Mouse (Mus musculus) limb, embryonic 13.5 days (tissue): ENCODE measurements around the gene Rasgef1b. TPM values are rescaled to one million over a fixed set of nuclear protein-coding genes. Genes with fewer than 3 reads are reported as not detected.

ENCODE experiments used
- ATAC-seq: fragments of 200-750 bp; cut with Nextera tagmentation; 2 replicates; pipeline ENCODE4 v1.8.0; 2017; ENCODE audit warnings: low read depth, moderate number of reproducible peaks, moderate TSS enrichment; ENCODE audit not compliant: low FRiP score
- H3K27ac ChIP-seq: fragments of 300-500 bp; sonication (generic); 2 replicates; pipeline ENCODE4 v1.5.1; 2015; ENCODE audit warnings: inconsistent platforms, mild to moderate bottlenecking, moderate library complexity
- H3K27me3 ChIP-seq: fragments of 300-500 bp; sonication (generic); 2 replicates; pipeline ENCODE4 v1.6.1; 2015; ENCODE audit warnings: mild to moderate bottlenecking, inconsistent platforms
- H3K36me3 ChIP-seq: fragments of 300-500 bp; sonication (generic); 2 replicates; pipeline ENCODE4 v1.6.1; 2015; ENCODE audit warnings: inconsistent platforms, mild to moderate bottlenecking, moderate library complexity
- H3K4me1 ChIP-seq: fragments of 300-500 bp; sonication (generic); 2 replicates; pipeline ENCODE4 v1.6.1; 2015; ENCODE audit warnings: inconsistent platforms
- H3K4me2 ChIP-seq: fragments of 300-500 bp; sonication (generic); replicated peaks from 2 replicates; pipeline ENCODE4 v1.6.1; 2015; ENCODE audit warnings: inconsistent platforms, mild to moderate bottlenecking, moderate library complexity
- H3K4me3 ChIP-seq: fragments of 300-500 bp; sonication (generic); 2 replicates; pipeline ENCODE4 v1.5.1; 2015; ENCODE audit warnings: moderate library complexity, mild to moderate bottlenecking, inconsistent platforms
- H3K9ac ChIP-seq: fragments of 300-500 bp; sonication (generic); 2 replicates; pipeline ENCODE4 v1.6.1; 2015; ENCODE audit warnings: mild to moderate bottlenecking, inconsistent platforms
- H3K9me3 ChIP-seq: fragments of 300-500 bp; sonication (generic); 2 replicates; pipeline ENCODE4 v1.6.1; 2016; ENCODE audit warnings: inconsistent platforms
- WGBS: fragments of 180-500 bp; shearing (Covaris S2); methylation state at CpG from one replicate; pipeline ENCODE4 v1.1.7; 2015; 5-methylcytosine and 5-hydroxymethylcytosine counted together
- polyA plus RNA-seq: library from polyadenylated mRNA; unstranded; fragments of >200 nt; fragmentation: Nextera tagmentation; extraction: Ambion mirVana; gene quantifications from 2 replicates; pipeline ENCODE4 v1.2.1, GENCODE M21; 2015

The Rasgef1b gene
- polyA plus RNA-seq, 1 experiment from 2014 or later = 16.0 TPM

GRCm38 (mm10) chr5:99368615-99369014, 360.2 kb downstream of the Rasgef1b start:
- peaks cover 10% of the 10 kb centered on the region for H3K4me1 ChIP-seq
- H3K4me2 ChIP-seq = no peak overlapping the region
- WGBS = 27% methylated on average over 1 of the region's 1 CpGs
- H3K36me3 ChIP-seq = no peaks in the 10 kb centered on the region
- no peak overlapping the region for H3K4me3 ChIP-seq
- ATAC-seq = no peak; the same call in 1 of the 2 replicates
- H3K27me3 ChIP-seq = no peaks in the 10 kb centered on the region
- H3K9ac ChIP-seq = no peak overlapping the region
- H3K9me3 ChIP-seq = no peaks in the 10 kb centered on the region
- H3K27ac ChIP-seq = no peak overlapping the region

- Histone ChIP-seq H3K4me3 (no peak overlapping the region), H3K4me1 (0 out of 2 replicates have a peak, but pooled peaks cover 2% of the 10 kb centered on the region), H3K4me2 (no peak overlapping the region), H3K9ac (no peak overlapping the region), H3K27me3 (no peaks in the 10 kb centered on the region), H3K27ac (no peak overlapping the region), H3K36me3 (no peaks in the 10 kb centered on the region), H3K9me3 (no peaks in the 10 kb centered on the region)
- 46% methylated on average over 3 of the region's 3 CpGs for WGBS
- no peak for ATAC-seq
Measured at GRCm38 (mm10) chr5:99360531-99360930, 368.3 kb downstream of the Rasgef1b start.

DNA sequence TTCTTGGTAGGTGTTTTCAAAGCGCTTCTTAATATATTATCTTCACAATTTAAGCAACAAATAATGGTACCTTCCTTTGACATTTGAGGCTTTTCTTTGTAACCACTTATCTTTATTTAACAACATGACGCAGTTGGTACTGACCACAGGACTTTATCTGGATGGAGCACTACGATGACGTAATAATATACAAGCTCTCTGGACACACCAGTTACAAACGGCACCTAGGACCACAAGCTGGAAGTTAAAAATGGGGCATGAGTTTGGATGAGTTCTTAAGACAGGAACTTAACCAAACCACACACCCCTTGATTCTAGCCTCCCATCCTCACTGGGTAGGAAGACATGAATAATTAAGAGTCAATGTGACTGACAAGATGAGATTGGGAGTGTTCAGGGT, 369.6 kb downstream of the Rasgef1b start:
- Histone ChIP-seq H3K4me3 (no peak overlapping the region), H3K9me3 (no peaks in the 10 kb centered on the region), H3K27me3 (no peaks in the 10 kb centered on the region), H3K4me1 (peaks cover 10% of the 10 kb centered on the region), H3K4me2 (no peak overlapping the region), H3K27ac (no peak overlapping the region), H3K36me3 (no peaks in the 10 kb centered on the region), H3K9ac (no peak overlapping the region)
- no peak for ATAC-seq
- 92% methylated on average over 5 of the region's 5 CpGs for WGBS

GRCm38 (mm10) chr5:99354640-99355132, 374.2 kb downstream of the Rasgef1b start:
- 30% methylated on average over 5 of the region's 5 CpGs for WGBS
- H3K9ac ChIP-seq = no peak overlapping the region
- no peak overlapping the region for H3K4me3 ChIP-seq
- no peaks in the 10 kb centered on the region for H3K9me3 ChIP-seq
- H3K27me3 ChIP-seq = no peaks in the 10 kb centered on the region
- peak; percentile 64; the same call in 1 of the 2 replicates for ATAC-seq
- H3K4me1 ChIP-seq = peaks cover 22% of the 10 kb centered on the region
- H3K27ac ChIP-seq = no peak overlapping the region; the same call in 1 of the 2 replicates
- no peak overlapping the region for H3K4me2 ChIP-seq
- H3K36me3 ChIP-seq = no peaks in the 10 kb centered on the region

DNA sequence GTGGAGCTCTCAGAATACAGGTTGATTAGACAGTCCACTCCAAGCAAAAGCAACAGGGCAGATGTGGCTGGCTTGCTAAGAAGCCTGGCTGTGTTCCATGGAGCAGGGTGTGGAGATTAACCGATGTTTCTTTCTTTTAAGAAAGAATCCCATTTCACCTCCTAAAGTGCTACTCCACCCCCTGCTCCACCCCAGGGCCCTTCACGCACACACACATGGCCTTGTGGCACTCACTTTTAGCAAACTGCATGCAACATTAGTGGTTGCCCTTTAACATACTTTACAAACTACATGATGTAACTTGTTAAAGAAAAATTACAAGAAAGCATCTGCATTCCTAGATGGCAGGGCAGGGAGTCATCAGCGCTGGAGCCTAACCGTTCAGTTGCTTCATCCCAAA, 378.8 kb downstream of the Rasgef1b start:
- Histone ChIP-seq H3K4me3 (no peak overlapping the region), H3K9ac (no peak overlapping the region), H3K4me1 (peaks cover 22% of the 10 kb centered on the region), H3K9me3 (no peaks in the 10 kb centered on the region), H3K36me3 (no peaks in the 10 kb centered on the region), H3K27me3 (no peaks in the 10 kb centered on the region), H3K4me2 (no peak overlapping the region), H3K27ac (no peak overlapping the region)
- 47% methylated on average over 4 of the region's 4 CpGs for WGBS
- ATAC-seq = no peak

DNA sequence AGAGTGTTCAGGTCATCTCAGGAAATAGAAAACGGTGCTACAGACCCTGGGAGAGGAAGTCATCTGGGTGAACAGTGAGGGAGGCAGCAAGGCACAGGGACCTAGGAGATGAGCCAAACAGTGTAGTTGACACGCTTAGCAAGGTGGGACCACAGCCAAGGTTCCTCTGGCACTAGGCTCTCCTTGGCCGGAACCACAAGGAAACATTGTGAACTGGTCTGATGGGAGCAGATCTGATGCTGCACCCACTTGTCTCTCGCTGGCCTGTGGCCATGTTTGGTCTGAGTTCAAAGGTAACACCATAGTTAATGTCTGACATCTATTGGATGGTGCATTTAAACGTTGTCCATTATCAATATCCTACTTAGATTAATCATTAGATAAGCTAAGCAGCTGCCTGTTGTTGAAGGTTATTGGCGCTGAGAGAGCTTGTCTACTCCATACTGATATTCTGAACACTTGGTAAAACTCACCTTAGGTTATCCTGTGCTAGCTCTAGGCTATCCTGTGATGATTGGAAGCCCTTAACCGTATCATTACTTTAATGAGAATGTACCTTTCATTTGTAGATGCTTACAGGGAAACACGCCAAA, 380.5 kb downstream of the Rasgef1b start:
- ATAC-seq = no peak
- Histone ChIP-seq H3K9ac (no peak overlapping the region), H3K27ac (no peak overlapping the region), H3K36me3 (no peaks in the 10 kb centered on the region), H3K4me1 (peaks cover 14% of the 10 kb centered on the region), H3K27me3 (no peaks in the 10 kb centered on the region), H3K4me2 (no peak overlapping the region), H3K9me3 (no peaks in the 10 kb centered on the region), H3K4me3 (no peak overlapping the region)
- 84% methylated on average over 8 of the region's 8 CpGs for WGBS

- Histone ChIP-seq H3K27ac (no peak overlapping the region), H3K4me3 (no peak overlapping the region), H3K9me3 (no peaks in the 10 kb centered on the region), H3K27me3 (no peaks in the 10 kb centered on the region), H3K4me2 (no peak overlapping the region), H3K4me1 (peaks cover 3% of the 10 kb centered on the region; the same call in 1 of the 2 replicates), H3K36me3 (no peaks in the 10 kb centered on the region), H3K9ac (no peak overlapping the region)
- 94% methylated on average over 10 of the region's 10 CpGs for WGBS
- no peak for ATAC-seq
Measured at GRCm38 (mm10) chr5:99342527-99342926, 386.3 kb downstream of the Rasgef1b start.

- Histone ChIP-seq H3K27ac (no peak overlapping the region), H3K4me2 (no peak overlapping the region)
- 86% methylated on average over 8 of the region's 8 CpGs for WGBS
Measured at GRCm38 (mm10) chr5:99340311-99340989, 388.4 kb downstream of the Rasgef1b start.

DNA sequence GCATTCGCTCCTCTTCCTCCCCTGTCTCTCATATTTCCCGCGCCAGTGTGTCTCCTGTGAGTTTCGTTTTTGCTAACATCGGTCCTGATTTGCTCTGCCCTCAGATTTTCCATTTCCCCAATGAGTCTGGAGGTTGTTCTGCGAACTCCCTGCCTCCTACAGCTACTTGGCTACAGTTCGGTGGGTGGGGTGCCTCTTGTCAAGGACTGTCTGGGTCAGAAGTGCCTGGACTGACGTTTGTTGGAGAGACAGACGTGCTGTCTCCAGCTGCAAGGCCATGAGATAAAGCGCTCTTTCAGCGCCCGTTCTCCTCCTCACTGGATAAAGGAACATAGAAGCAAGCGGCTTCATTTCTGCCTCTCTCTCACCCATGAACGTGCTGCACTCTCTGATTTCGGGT, 389.1 kb downstream of the Rasgef1b start:
- H3K36me3 ChIP-seq = no peaks in the 10 kb centered on the region

More at GRCm38 (mm10) chr5:99340311-99340989, 388.4 kb downstream of the Rasgef1b start:
- H3K4me3 ChIP-seq = no peak overlapping the region
- no peak overlapping the region for H3K9ac ChIP-seq
- no peaks in the 10 kb centered on the region for H3K36me3 ChIP-seq
- H3K4me1 ChIP-seq = peaks cover 3% of the 10 kb centered on the region; the same call in 1 of the 2 replicates
- ATAC-seq = no peak
- no peaks in the 10 kb centered on the region for H3K9me3 ChIP-seq
- no peaks in the 10 kb centered on the region for H3K27me3 ChIP-seq

DNA sequence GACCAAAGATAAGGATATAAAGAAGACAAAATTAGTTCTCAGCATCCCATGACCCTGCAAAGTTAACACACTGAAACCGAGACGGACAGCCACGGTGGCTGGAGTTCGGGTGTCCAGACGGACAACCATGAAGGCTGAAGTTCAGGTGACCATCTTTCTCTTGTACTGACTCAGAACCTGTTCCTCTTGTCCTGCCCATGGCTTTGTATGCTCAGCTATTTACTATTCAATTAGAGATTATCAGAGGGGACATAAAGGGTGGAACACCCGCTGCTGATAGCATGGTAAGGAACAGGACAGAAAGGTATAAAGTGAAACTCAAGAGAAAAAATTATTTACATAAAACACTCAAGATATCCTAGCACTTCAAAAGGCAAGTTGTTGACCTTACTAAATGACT, 390.0 kb downstream of the Rasgef1b start:
- Histone ChIP-seq H3K27ac (no peak overlapping the region), H3K9ac (no peak overlapping the region), H3K4me3 (no peak overlapping the region), H3K36me3 (no peaks in the 10 kb centered on the region), H3K4me2 (no peak overlapping the region), H3K4me1 (peaks cover 3% of the 10 kb centered on the region; the same call in 1 of the 2 replicates), H3K27me3 (no peaks in the 10 kb centered on the region), H3K9me3 (no peaks in the 10 kb centered on the region)
- no peak for ATAC-seq
- WGBS = 89% methylated on average over 6 of the region's 6 CpGs

More for the DNA sequence above, 389.1 kb downstream of the Rasgef1b start:
- Histone ChIP-seq H3K9me3 (no peaks in the 10 kb centered on the region), H3K4me1 (peaks cover 3% of the 10 kb centered on the region; the same call in 1 of the 2 replicates), H3K4me3 (no peak overlapping the region), H3K4me2 (peak overlapping the region; percentile 37), H3K27ac (no peak overlapping the region; the same call in 1 of the 2 replicates), H3K9ac (peak overlapping the region; percentile 21; the same call in 1 of the 2 replicates), H3K27me3 (no peaks in the 10 kb centered on the region)
- ATAC-seq = no peak
- 66% methylated on average over 15 of the region's 15 CpGs for WGBS

GRCm38 (mm10) chr5:99336427-99336826, 392.4 kb downstream of the Rasgef1b start:
- Histone ChIP-seq H3K9me3 (no peaks in the 10 kb centered on the region), H3K4me3 (no peak overlapping the region), H3K4me1 (peaks cover 3% of the 10 kb centered on the region; the same call in 1 of the 2 replicates), H3K4me2 (no peak overlapping the region), H3K27ac (no peak overlapping the region), H3K9ac (no peak overlapping the region), H3K36me3 (no peaks in the 10 kb centered on the region), H3K27me3 (no peaks in the 10 kb centered on the region)
- 71% methylated on average over 11 of the region's 11 CpGs for whole genome bisulfite sequencing
- ATAC-seq = no peak

DNA sequence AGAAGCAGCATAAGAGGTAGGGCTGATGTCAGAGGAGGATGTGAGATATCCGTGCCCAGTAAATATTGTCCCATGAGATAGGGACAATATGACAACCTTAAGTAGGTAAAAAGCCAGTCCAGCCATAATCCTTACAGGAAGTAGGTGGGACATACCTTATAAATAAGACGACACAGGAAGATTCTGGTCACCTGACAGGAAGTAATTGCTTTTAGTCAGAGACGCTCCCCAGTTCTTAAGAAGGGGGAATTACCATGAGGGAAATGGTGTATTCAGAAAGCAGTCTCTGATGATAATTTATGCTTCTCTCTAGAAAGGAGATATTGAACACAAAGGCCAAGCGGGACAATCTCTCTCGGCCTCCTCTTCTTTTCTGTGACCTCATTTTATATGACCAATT, 394.8 kb downstream of the Rasgef1b start:
- no peaks in the 10 kb centered on the region for H3K9me3 ChIP-seq
- H3K36me3 ChIP-seq = no peaks in the 10 kb centered on the region
- WGBS = 84% methylated on average over 5 of the region's 5 CpGs
- H3K27me3 ChIP-seq = no peaks in the 10 kb centered on the region
- no peak overlapping the region for H3K27ac ChIP-seq
- H3K9ac ChIP-seq = no peak overlapping the region
- no peak overlapping the region for H3K4me3 ChIP-seq
- H3K4me2 ChIP-seq = no peak overlapping the region
- H3K4me1 ChIP-seq = peaks cover 2% of the 10 kb centered on the region; the same call in 1 of the 2 replicates
- ATAC-seq = no peak
